Mouse (Mus musculus) kidney, adult 2 months (tissue): ENCODE results near the gene Lrrc15.

Source experiments
- CTCF ChIP-seq: fragments of 200-500 bp; conservative IDR thresholded peaks from 2 replicates; pipeline ENCODE4 v1.5.1; 2011; ENCODE audit warnings: low read depth, mild to moderate bottlenecking, control low read depth, low read length, moderate library complexity, mixed read lengths; ENCODE audit not compliant: insufficient read depth, insufficient read length
- POLR2A ChIP-seq: fragments of 200-500 bp; IDR thresholded peaks from one replicate; pipeline ENCODE4 v1.6.1; 2011; ENCODE audit warnings: low read depth, low read length, control low read depth

DNA sequence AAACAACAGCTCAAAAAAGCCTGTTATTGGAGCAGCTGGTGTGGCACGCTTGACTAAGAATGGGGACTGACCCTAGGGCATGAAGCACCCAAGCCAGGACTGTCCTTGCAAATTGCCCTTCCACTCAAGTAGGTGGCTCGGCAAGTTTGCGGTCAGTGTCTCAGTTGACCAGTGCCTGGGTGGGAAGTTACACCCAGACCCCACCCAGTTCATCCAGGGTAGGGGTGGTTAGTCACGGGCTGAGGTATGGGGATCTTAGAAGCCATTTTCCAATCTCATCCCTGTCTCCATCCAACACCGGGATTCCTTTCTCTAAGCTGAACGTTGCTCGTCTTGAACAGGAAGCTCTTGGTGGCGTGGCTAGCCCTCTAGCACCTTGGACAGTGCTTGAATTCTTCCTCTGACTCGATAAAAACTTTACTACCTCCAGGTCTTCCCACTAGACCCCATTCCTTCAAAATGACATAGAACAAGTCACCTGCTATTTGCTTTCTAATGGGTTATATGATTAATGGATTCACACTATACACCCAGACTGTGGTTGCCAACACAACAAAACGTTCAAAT, 16.7 kb upstream of the Lrrc15 start:
- TF ChIP-seq POLR2A: no peak
- TF ChIP-seq CTCF: no peak
